Mouse (Mus musculus): Measurements from ENCODE around the gene Hccs.
"Not testable (repeated sequence)": the region's sequence is repeated elsewhere in the genome, so short reads cannot be mapped to it uniquely, and the experiment has no call there.

Hccs gene

DNA sequence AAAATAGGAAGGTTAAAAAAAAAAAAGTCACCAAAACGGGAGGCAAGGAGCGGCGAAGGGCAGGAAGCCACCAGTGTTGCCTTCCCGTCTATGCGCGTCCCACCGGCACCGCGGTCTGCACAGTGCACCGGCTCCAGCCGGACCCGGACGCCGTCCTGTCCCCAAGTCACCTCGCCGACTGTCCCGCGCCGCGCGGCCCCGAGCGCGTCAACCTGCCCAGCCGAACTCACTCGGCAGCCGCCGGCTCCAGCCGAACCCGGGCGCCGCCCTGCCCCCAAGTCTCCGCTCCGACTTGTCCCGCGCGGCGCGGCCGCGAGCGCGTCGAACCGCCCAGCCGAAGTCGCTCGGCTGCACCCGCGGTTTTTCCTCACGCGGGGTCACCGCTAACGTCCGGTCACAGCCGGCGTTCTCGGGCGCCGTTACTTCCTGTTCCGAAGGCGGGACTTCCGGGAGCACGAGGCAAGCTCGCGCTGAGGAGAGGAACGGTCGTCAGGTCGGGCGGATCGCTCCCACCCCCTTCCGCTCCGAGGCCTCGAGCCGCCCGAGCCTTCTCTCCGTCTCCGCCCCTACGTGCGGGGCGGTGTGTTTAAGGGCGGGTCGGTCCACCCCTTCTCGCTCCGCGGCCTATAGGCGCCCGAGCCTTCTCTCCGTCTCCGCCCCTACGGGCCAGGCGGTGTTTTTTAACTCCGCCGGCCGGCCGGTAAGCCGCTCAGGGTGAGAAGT, at the start of gene Hccs:
TSS of gene Hccs (minus strand) at position 428 of the 723 bp plus-strand sequence.
- peak; percentile 86 to 89 for DNase-seq (ENCODE audit: low spot score in 2 of 2)

DNA sequence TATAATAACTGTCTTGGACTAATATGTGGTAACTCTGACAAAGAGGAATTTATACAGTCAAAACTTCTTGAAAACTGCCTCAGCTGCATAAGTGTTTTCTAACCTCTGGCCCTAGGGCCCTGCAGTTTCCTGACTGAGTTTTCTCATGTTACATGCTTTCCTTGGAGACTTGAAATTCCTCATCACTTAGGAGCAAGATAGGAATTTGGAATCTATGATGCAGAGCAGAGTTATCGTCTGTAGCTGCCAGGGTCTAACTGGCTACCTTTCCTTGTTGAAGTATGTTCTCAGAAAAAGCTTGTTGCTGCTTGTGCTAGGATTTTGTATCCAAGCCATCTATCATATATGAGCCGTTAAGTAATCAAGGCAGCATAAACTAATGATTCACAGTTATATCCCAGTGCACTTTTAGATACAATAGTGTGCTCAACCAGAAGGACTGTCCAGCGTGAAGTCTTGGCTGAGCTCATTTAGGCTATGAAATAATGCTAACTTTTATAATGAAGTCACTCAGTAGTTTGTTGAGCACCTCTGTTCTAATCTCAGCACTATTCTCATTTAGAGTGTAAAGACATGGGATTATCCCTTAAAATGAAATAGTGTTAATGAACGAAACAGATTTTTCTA, 37.1 kb upstream of the Hccs start:
- no peak for DNase-seq (ENCODE audit: low spot score in 2 of 2)

GRCm38 (mm10) chrX:169338213-169338612, 18.0 kb upstream of the Hccs start:
- DNase-seq (ENCODE audit: low spot score in 2 of 2), result no peak

DNA sequence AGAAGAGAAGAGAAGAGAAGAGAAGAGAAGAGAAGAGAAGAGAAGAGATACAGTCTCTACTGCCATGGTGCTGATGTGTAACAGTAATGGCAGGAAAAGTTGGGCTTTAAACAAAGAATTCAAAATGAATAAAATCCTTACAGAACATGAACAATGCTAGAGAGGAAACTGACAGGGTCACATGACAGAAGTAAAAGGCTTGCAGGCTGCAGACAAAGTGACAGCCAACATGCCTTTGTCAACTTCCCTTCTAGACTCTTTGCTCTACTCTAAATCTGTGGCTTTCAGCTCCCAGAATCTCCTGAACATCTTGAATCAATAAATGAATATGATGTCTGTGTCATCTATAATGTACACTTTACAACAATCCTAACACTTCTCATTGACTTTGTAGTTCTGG, 17.4 kb upstream of the Hccs start:
- DNase-seq (ENCODE audit: low spot score in 2 of 2), result no peak

DNA sequence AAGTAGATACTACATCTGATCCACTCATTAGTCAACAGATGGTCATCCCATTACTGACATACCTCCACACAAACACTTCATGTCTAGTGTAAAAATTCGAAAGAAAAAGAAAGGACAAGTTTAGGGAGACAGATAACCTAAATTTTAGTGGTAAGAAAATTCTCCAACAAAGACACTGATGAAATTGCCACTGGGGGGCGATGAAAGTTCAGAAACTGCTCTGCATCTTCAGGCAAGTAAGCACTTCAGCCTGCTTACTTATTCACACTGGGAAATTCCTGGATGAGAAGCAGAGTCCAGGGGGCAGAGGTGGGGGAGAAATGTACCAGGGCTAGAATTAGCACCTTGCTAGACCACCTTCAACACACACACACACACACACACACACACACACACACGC, 12.1 kb upstream of the Hccs start:
- DNase-seq (ENCODE audit: low spot score in 2 of 2), result no peak

GRCm38 (mm10) chrX:169325929-169326595, 5.9 kb upstream of the Hccs start:
- DNase-seq (ENCODE audit: low spot score in 2 of 2), result no peak

- not testable (repeated sequence) for DNase-seq (ENCODE audit: low spot score in 2 of 2)
Observed at GRCm38 (mm10) chrX:169320668-169321005, 465 bp upstream of the Hccs start.

DNA sequence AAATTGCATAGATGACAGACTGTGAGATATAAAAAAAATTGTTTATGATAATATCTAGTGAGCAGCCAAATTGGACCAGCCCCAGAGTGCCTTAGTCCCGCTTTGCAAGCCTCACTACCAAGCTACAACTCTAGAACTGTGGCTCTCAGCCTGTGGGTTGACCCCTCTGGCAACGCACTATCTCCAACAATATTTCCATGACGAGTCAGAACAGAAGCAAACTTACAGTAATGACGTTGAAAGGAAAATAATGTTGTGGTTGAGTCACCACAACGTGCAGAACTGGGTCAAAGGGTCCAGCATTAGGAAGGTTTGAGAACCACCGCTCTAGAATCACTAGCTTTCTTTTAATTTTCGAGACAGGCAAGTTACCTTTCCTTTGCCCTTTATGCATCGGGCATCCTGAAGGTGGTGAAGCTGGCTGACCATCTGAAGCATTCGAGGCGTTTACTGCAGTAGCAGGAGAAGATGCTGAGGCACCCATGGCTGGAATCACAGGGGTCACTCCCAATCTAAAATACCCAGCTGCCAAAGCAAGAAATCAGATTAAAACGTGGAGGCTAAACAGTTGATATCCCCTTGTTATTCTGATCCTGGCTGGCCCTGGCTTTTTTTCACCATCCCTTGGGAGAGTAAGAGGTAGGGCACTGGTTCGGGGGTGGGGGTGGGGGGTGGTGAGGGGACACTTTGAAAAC, 959 bp downstream of the Hccs start:
- peak in 1 of 2 experiments; percentile 1 for DNase-seq (ENCODE audit: low spot score in 2 of 2)

- no peak for DNase-seq (ENCODE audit: low spot score in 2 of 2)
Observed at GRCm38 (mm10) chrX:169308559-169308958, 11.6 kb downstream of the Hccs start.

GRCm38 (mm10) chrX:169303945-169304344, 16.2 kb downstream of the Hccs start:
- DNase-seq (ENCODE audit: low spot score in 2 of 2), result peak; percentile 13 to 21

DNA sequence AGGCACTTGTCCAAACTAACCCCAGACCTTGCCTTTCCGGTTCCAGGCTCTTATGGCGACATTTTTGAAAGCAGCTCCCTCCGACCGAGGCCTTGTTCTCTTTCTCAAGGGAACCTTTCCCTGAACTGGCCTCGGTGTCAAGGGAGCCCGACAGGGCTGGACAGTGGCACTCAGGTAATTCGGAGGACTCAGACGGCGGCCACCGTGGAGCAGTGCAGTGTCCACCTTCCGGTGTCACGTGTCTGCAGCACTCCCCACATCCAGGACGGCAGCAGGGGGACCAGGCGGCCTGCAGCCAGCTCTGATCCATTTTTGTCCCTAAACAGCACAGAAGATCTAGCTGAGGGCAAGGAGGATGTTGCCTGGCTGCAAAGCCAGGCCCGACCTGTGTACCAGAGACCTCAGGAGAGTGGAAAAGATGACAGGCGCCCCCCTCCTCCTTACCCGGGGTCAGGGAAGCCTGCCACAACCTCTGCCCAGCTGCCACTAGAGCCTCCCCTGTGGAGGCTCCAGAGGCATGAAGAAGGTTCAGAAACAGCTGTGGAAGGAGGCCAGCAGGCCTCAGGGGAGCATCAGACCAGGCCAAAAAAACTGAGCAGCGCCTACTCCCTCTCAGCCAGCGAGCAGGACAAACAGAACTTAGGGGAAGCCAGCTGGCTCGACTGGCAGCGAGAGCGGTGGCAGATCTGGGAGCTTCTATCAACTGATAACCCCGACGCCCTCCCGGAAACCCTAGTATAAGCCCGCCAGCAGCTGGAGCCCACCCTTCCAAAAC, 17.7 kb downstream of the Hccs start:
- DNase-seq (ENCODE audit: low spot score in 2 of 2), result no peak

- no peak for DNase-seq (ENCODE audit: low spot score in 2 of 2)
Observed at GRCm38 (mm10) chrX:169299579-169299978, 20.6 kb downstream of the Hccs start.

DNA sequence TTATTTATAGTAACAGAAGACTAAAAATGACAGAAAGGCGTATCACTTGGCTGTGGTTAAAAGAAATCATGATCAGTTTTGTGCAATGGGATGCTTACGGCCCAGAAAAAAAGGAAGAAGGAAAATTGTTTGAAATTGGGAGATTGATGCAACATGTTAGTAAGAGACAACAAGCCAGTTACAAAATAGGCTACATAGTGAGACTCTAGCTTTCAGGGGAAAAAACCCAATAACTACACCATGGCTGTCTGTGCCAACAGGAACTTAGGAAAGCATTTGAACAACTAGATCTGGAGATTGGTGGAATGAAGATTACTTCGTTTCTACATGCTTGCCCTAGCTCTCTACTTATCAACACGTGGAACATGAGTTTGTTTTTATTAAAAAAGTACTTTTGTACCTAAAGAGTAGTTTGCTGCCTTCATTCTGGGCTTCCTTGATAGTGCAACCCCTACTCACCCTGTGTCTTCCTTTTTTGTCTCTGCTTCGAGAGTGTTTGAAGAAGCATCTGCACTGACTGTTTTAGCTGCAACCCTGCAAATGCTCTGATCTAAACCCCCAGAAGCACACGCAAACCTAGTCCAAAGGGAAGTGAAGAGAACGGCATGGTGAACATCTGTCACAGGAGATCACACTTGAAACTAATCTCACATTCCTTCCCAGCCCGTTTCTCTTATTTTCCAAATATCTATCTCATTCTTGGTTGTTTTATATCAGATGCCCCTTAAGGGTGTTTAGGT, 56.6 kb downstream of the Hccs start:
- no peak for DNase-seq (ENCODE audit: low spot score in 2 of 2)

DNA sequence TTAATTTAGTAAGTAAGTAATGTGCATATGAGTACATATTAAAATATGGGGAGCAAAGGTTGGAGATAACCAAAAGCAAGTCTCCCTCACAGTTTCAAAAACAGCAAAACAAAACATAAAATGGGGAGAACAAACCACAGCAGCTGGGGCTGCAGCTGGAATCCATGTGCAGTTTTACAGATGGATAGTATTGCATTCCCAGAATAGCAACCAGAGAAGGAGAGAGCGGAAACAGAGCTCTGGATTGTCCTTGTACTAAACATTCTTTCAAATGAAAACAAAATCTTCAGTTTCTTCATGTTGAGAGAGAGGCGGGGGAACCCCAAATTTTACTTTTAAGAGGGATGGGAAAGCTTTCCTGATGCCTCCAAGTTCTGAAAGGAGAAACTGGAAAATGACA, 58.0 kb downstream of the Hccs start:
- DNase-seq (ENCODE audit: low spot score in 2 of 2), result no peak

DNA sequence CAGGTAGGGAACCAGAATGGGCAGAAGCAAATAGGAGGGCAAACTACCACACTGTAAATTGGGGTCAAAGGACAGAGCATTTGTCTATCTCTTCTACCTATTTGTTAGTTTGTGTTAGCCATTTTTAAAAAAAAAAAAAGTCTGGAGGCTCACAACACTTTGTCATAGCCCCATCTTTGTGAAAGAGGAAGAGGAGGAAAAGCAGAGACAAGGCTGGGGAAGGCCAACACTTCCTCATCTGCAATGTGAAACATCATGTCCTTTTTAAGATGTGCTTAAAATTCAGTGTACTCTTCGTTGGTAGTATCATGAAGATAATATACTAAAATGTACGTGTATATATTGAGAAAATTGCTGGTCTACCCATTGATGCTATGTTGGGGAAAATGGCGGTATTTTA, 59.1 kb downstream of the Hccs start:
- DNase-seq (ENCODE audit: low spot score in 2 of 2), result no peak

DNA sequence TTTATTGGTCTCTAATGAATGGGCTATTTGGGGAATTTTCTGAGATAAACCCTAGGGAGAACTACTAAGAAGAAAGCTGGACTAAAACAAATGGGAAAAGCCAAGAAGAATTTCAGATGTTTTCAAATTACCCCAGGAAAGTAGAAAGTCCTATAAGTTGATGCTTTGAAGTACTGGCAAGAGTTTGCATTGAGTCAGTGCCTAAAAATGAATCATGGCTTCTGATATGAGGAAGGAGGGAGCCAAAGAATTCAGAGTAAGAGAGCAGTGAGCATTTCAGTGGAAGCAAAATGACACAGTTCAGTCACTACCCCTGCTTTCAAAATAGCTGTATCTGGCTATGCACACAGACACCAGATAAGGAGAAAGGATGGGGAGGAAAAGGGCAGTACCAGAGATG, 63.4 kb downstream of the Hccs start:
- no peak for DNase-seq (ENCODE audit: low spot score in 2 of 2)

DNA sequence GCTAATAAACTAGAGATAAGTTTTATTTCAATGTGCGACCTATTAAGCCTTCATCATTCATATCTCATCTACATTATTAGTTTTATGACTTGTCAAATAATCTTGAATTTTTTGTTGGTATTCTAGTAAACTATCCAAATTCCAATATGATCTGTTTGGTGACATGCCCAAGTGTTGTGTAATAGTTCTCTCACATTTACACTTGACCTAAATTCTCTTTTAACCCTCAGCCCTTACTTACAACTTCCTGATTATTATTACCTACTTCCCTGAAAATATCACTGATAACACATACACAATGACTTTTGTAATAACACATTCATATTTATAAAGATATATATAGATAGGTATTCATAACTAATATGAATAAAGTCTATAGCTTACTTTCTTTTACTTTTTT, 64.3 kb downstream of the Hccs start:
- no peak for DNase-seq (ENCODE audit: low spot score in 2 of 2)

DNA sequence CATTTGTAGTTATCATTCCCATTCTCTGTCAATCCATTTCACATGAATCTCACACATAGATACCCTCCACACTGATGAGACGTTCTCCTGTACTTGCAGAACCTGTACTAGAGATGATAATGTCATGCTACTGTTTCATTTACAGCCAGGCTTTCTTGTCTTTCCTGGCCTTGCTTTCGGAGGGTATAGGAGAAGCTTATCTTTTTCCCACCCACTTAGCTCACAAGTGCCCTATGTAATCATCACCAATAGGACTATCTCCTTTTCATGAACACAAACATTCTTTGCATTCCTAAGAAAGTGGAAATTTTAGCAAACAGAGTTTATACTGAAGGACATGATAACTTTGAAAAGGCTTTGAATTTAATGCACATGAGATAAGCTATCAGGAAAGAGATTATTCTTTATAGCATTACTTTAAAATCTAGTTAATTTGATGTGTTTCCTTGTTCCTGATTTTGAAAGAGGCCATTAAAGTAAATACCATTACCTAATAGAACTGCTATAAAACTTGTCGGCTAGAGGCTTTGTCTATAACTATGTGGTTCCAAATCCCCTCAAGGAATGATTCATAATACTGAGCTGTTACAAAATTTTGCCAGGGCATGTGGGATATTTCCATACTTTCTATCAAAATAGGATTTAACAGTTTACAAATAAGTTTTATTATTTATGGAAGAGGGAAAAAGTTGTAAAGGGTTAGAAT, 97.7 kb downstream of the Hccs start:
- no peak for DNase-seq (ENCODE audit: low spot score in 2 of 2)

DNA sequence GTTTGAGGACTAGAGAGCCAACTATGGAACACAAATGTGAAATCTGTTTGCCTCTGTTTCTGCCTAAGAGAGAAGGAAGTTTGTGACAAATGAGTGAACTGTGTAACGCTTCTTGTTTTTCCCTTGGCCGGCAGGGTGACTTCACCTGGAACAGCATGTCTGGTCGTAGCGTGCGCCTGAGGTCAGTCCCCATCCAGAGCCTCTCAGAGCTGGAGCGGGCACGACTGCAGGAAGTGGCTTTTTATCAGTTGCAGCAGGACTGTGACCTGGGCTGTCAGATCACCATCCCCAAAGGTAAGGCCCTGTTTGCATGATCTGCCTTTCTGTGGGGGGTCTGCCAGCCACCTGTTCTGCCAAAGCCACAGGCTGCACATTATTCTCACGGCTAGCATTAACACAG, 100.1 kb downstream of the Hccs start:
- DNase-seq (ENCODE audit: low spot score in 2 of 2), result no peak

DNA sequence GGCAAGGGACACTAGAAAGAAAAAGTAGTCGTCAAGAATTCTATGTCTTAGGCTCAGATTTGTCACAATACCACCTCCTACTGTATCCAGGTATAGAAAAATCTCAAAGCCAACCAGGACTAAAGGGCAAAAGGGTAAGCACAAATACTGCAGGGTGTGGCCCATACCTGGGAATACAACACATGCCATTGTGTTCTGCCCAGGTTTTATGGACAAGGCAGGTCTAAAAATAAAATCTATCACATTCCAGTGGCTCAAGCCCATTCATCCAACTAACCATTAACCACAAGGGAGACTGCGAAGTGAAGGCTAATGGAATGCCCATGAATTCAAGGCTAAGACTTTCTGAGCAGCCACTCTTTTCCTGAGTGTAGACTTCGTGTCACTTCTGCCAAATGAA, 110.2 kb downstream of the Hccs start:
- DNase-seq (ENCODE audit: low spot score in 2 of 2), result no peak

Data from natural killer cell, adult 2 months (primary cell).